Mouse (Mus musculus) C2C12 (cell line): ENCODE data around the gene A830031A19Rik.

Source experiments
- CEBPB ChIP-seq: IDR thresholded peaks from one replicate; pipeline ENCODE4 v1.6.1; 2011; ENCODE audit warnings: low read depth, mild to moderate bottlenecking, control low read depth, moderate library complexity
- CTCF ChIP-seq: IDR thresholded peaks from one replicate; pipeline ENCODE4 v1.5.1; 2011; ENCODE audit not compliant: control insufficient read depth, insufficient read depth, insufficient read length
- MAX ChIP-seq: IDR thresholded peaks from one replicate; pipeline ENCODE4 v1.6.1; 2011; ENCODE audit warnings: mild to moderate bottlenecking, control low read depth
- MYOD1 ChIP-seq: IDR thresholded peaks from one replicate; pipeline ENCODE4 v1.6.1; 2011; ENCODE audit warnings: low read depth; ENCODE audit not compliant: control insufficient read depth, insufficient read length
- USF1 ChIP-seq: IDR thresholded peaks from one replicate; pipeline ENCODE4 v1.6.1; 2011; ENCODE audit warnings: low read depth, mild to moderate bottlenecking, control low read depth, moderate library complexity

DNA sequence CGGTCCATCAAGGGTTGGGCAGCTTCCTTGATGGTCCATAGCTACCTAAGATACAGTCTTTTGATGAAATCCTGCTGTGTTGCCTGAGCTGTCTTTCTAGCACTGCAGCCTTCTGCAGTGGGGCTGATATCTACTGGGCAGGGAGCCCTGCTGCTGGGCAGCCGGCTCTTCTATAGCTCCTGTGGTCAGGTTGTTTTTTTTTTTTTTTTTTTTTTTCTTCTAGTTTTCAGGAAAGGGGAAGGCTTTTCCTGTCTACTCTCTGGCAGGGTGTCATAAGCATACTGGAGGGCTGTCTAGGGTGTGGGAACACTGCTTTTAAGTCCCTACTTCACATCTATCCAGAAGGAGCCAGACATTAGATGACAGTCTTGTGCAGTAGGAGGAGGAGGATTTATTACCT, 27.5 kb upstream of the A830031A19Rik start:
- TF ChIP-seq CTCF (no peak), CEBPB (no peak), MYOD1 (no peak), MAX (no peak), USF1 (no peak)
